Mouse (Mus musculus): ENCODE measurements around the gene Hivep1.
A peak's percentile ranks its signal among the peaks of the same experiment; 100 is the strongest.

The Hivep1 gene

GRCm38 (mm10) chr13:42075546-42075945 is 23.7 kb downstream of the Hivep1 start:
- no peak for DNase-seq (ENCODE audit: low read depth, low spot score)

- no peak for DNase-seq (ENCODE audit: low read depth, low spot score)
Observed at GRCm38 (mm10) chr13:42076751-42077302, 25.0 kb downstream of the Hivep1 start.

GRCm38 (mm10) chr13:42077629-42078028 is 25.8 kb downstream of the Hivep1 start:
- DNase-seq (ENCODE audit: low read depth, low spot score), result no peak

- DNase-seq (ENCODE audit: low read depth, low spot score), result no peak
Observed at GRCm38 (mm10) chr13:42080131-42080916, 28.5 kb downstream of the Hivep1 start.

- no peak for DNase-seq (ENCODE audit: low read depth, low spot score)
Observed at GRCm38 (mm10) chr13:42088339-42088738, 36.5 kb downstream of the Hivep1 start.

GRCm38 (mm10) chr13:42089025-42089424 is 37.2 kb downstream of the Hivep1 start:
- DNase-seq (ENCODE audit: low read depth, low spot score), result no peak

- DNase-seq (ENCODE audit: low read depth, low spot score), result no peak
Observed at GRCm38 (mm10) chr13:42090751-42091150, 38.9 kb downstream of the Hivep1 start.

- no peak for DNase-seq (ENCODE audit: low read depth, low spot score)
Observed at GRCm38 (mm10) chr13:42092392-42093139, 40.7 kb downstream of the Hivep1 start.

GRCm38 (mm10) chr13:42093268-42094042 is 41.6 kb downstream of the Hivep1 start:
- DNase-seq (ENCODE audit: low read depth, low spot score), result no peak

GRCm38 (mm10) chr13:42095826-42096515 is 44.1 kb downstream of the Hivep1 start:
- DNase-seq (ENCODE audit: low read depth, low spot score), result no peak

GRCm38 (mm10) chr13:42097109-42097508 is 45.3 kb downstream of the Hivep1 start:
- no peak for DNase-seq (ENCODE audit: low read depth, low spot score)

- DNase-seq (ENCODE audit: low read depth, low spot score), result no peak
Observed at GRCm38 (mm10) chr13:42098522-42098921, 46.7 kb downstream of the Hivep1 start.

- no peak for DNase-seq (ENCODE audit: low read depth, low spot score)
Observed at GRCm38 (mm10) chr13:42099523-42099922, 47.7 kb downstream of the Hivep1 start.

GRCm38 (mm10) chr13:42101440-42102190 is 49.8 kb downstream of the Hivep1 start:
- DNase-seq (ENCODE audit: low read depth, low spot score), result no peak

- peak; percentile 72 for DNase-seq (ENCODE audit: low read depth, low spot score)
Observed at GRCm38 (mm10) chr13:42102980-42103379, 51.2 kb downstream of the Hivep1 start.

GRCm38 (mm10) chr13:42103486-42104166 is 51.8 kb downstream of the Hivep1 start:
- DNase-seq (ENCODE audit: low read depth, low spot score), result no peak

GRCm38 (mm10) chr13:42104371-42104770 is 52.5 kb downstream of the Hivep1 start:
- no peak for DNase-seq (ENCODE audit: low read depth, low spot score)

GRCm38 (mm10) chr13:42108483-42109215 is 56.8 kb downstream of the Hivep1 start:
- DNase-seq (ENCODE audit: low read depth, low spot score), result no peak

GRCm38 (mm10) chr13:42110416-42110815 is 58.6 kb downstream of the Hivep1 start:
- no peak for DNase-seq (ENCODE audit: low read depth, low spot score)

Measured in forelimb bud, embryonic 11.5 days (tissue).